Mouse (Mus musculus) limb, embryonic 10.5 days (tissue): Measurements from ENCODE around the gene Snrpd3. TPM values are rescaled to one million over a fixed set of nuclear protein-coding genes. Genes with fewer than 3 reads are reported as not detected.
"Not testable (repeated sequence)": the region's sequence is repeated elsewhere in the genome, so short reads cannot be mapped to it uniquely, and the experiment has no call there.

ENCODE experiments used
- DNase-seq: peaks from one replicate; pipeline ENCODE4 v3.0.0-alpha.2; 2017; ENCODE audit warnings: low spot score
- H3K27ac ChIP-seq: fragments of 300-500 bp; sonication (generic); 2 replicates; pipeline ENCODE4 v1.5.1; 2016; ENCODE audit warnings: mild to moderate bottlenecking
- H3K27me3 ChIP-seq: fragments of 300-500 bp; sonication (generic); 2 replicates; pipeline ENCODE4 v1.6.1; 2016; ENCODE audit warnings: low read depth, mild to moderate bottlenecking; ENCODE audit not compliant: poor library complexity, severe bottlenecking
- H3K36me3 ChIP-seq: fragments of 300-500 bp; sonication (generic); 2 replicates; pipeline ENCODE4 v1.6.1; 2016; ENCODE audit warnings: mild to moderate bottlenecking, moderate library complexity
- H3K4me1 ChIP-seq: fragments of 300-500 bp; sonication (generic); 2 replicates; pipeline ENCODE4 v1.6.1; 2016
- H3K4me3 ChIP-seq: fragments of 300-500 bp; sonication (generic); 2 replicates; pipeline ENCODE4 v1.5.1; 2016; ENCODE audit warnings: mild to moderate bottlenecking, moderate library complexity
- H3K9me3 ChIP-seq: fragments of 300-500 bp; sonication (generic); replicated peaks from 2 replicates; pipeline ENCODE4 v1.6.1; 2016; ENCODE audit warnings: mild to moderate bottlenecking
- WGBS: fragments of 180-500 bp; shearing (Covaris S2); methylation state at CpG from one replicate; pipeline ENCODE4 v1.1.7; 2016; 5-methylcytosine and 5-hydroxymethylcytosine counted together
- polyA plus RNA-seq: library from polyadenylated mRNA; unstranded; fragments of >200 nt; fragmentation: Nextera tagmentation; extraction: Ambion mirVana; gene quantifications from 2 replicates; pipeline ENCODE4 v1.2.1, GENCODE M21; 2016

The Snrpd3 gene
- polyA plus RNA-seq, 1 experiment from 2014 or later = 255 TPM

GRCm38 (mm10) chr10:75505130-75505495, 12.2 kb upstream of the Snrpd3 start:
- Histone ChIP-seq H3K4me1 (no peaks in the 10 kb centered on the region), H3K27me3 (no peaks in the 10 kb centered on the region), H3K9me3 (no peaks in the 10 kb centered on the region), H3K36me3 (peaks cover 39% of the 10 kb centered on the region), H3K27ac (no peak overlapping the region), H3K4me3 (no peak overlapping the region)
- no peak for DNase-seq
- 71% methylated on average over 3 of the region's 3 CpGs for WGBS

GRCm38 (mm10) chr10:75505928-75506327, 11.4 kb upstream of the Snrpd3 start:
- not testable (repeated sequence) for H3K27ac ChIP-seq, H3K4me1 ChIP-seq, H3K27me3 ChIP-seq, DNase-seq, H3K9me3 ChIP-seq, H3K4me3 ChIP-seq
- peaks cover 48% of the 10 kb centered on the region for H3K36me3 ChIP-seq
- 92% methylated on average over 3 of the region's 3 CpGs for WGBS

- no peak overlapping the region for H3K4me3 ChIP-seq
- H3K9me3 ChIP-seq = no peaks in the 10 kb centered on the region
- no peak for DNase-seq
- H3K36me3 ChIP-seq = peaks cover 64% of the 10 kb centered on the region
- 93% methylated on average over 7 of the region's 7 CpGs for WGBS
- peaks cover 7% of the 10 kb centered on the region for H3K4me1 ChIP-seq
- no peak overlapping the region for H3K27ac ChIP-seq
- no peaks in the 10 kb centered on the region for H3K27me3 ChIP-seq
Observed at GRCm38 (mm10) chr10:75510446-75510845, 6.9 kb upstream of the Snrpd3 start.

GRCm38 (mm10) chr10:75511060-75511459, 6.3 kb upstream of the Snrpd3 start:
- Histone ChIP-seq H3K9me3 (no peaks in the 10 kb centered on the region), H3K27ac (no peak overlapping the region), H3K4me1 (peaks cover 13% of the 10 kb centered on the region), H3K36me3 (peaks cover 64% of the 10 kb centered on the region), H3K4me3 (no peak overlapping the region), H3K27me3 (no peaks in the 10 kb centered on the region)
- WGBS = 90% methylated on average over 9 of the region's 9 CpGs
- no peak for DNase-seq

GRCm38 (mm10) chr10:75511897-75512296, 5.5 kb upstream of the Snrpd3 start:
- no peaks in the 10 kb centered on the region for H3K9me3 ChIP-seq

GRCm38 (mm10) chr10:75512796-75513195, 4.6 kb upstream of the Snrpd3 start:
- H3K36me3 ChIP-seq = peaks cover 48% of the 10 kb centered on the region
- 93% methylated on average over 7 of the region's 7 CpGs for WGBS
- H3K27ac ChIP-seq = no peak overlapping the region
- no peak for DNase-seq
- H3K27me3 ChIP-seq = no peaks in the 10 kb centered on the region
- H3K9me3 ChIP-seq = no peaks in the 10 kb centered on the region
- H3K4me3 ChIP-seq = no peak overlapping the region
- H3K4me1 ChIP-seq = peaks cover 20% of the 10 kb centered on the region

More at GRCm38 (mm10) chr10:75511897-75512296, 5.5 kb upstream of the Snrpd3 start:
- no peak overlapping the region for H3K4me3 ChIP-seq
- peaks cover 57% of the 10 kb centered on the region for H3K36me3 ChIP-seq
- no peaks in the 10 kb centered on the region for H3K27me3 ChIP-seq
- H3K27ac ChIP-seq = no peak overlapping the region
- WGBS = 98% methylated on average over 7 of the region's 7 CpGs
- no peak for DNase-seq
- H3K4me1 ChIP-seq = peaks cover 20% of the 10 kb centered on the region

GRCm38 (mm10) chr10:75513306-75514067, 3.9 kb upstream of the Snrpd3 start:
- Histone ChIP-seq H3K27ac (no peak overlapping the region), H3K4me1 (peaks cover 20% of the 10 kb centered on the region), H3K4me3 (no peak overlapping the region), H3K36me3 (peaks cover 41% of the 10 kb centered on the region), H3K9me3 (no peaks in the 10 kb centered on the region), H3K27me3 (no peaks in the 10 kb centered on the region)
- no peak for DNase-seq
- WGBS = 87% methylated on average over 8 of the region's 8 CpGs

- H3K4me3 ChIP-seq = no peak overlapping the region
- peaks cover 36% of the 10 kb centered on the region for H3K36me3 ChIP-seq
- H3K9me3 ChIP-seq = no peaks in the 10 kb centered on the region
- H3K4me1 ChIP-seq = peaks cover 28% of the 10 kb centered on the region
- 77% methylated on average over 7 of the region's 7 CpGs for WGBS
- no peaks in the 10 kb centered on the region for H3K27me3 ChIP-seq
- no peak for DNase-seq
- H3K27ac ChIP-seq = no peak overlapping the region
Observed at GRCm38 (mm10) chr10:75514361-75514760, 3.0 kb upstream of the Snrpd3 start.

- H3K36me3 ChIP-seq = peaks cover 36% of the 10 kb centered on the region
- H3K4me3 ChIP-seq = peak overlapping the region; percentile 89; the same call in 1 of the 2 replicates
- no peak for DNase-seq
- H3K4me1 ChIP-seq = peaks cover 29% of the 10 kb centered on the region
- 55% methylated on average over 4 of the region's 4 CpGs for WGBS
- no peaks in the 10 kb centered on the region for H3K9me3 ChIP-seq
- peak overlapping the region; percentile 89; the same call in 1 of the 2 replicates for H3K27ac ChIP-seq
- H3K27me3 ChIP-seq = no peaks in the 10 kb centered on the region
Observed at GRCm38 (mm10) chr10:75515216-75516037, 1.9 kb upstream of the Snrpd3 start.

GRCm38 (mm10) chr10:75516038-75516723, 1.2 kb upstream of the Snrpd3 start:
- 28% methylated on average over 8 of the region's 8 CpGs for WGBS

GRCm38 (mm10) chr10:75516724-75517072, 653 bp upstream of the Snrpd3 start:
- DNase-seq = no peak
- no peaks in the 10 kb centered on the region for H3K9me3 ChIP-seq
- no peaks in the 10 kb centered on the region for H3K27me3 ChIP-seq
- peaks cover 42% of the 10 kb centered on the region for H3K4me1 ChIP-seq
- under 1% methylated on average over 12 of the region's 12 CpGs for WGBS
- peak overlapping the region; percentile 89 for H3K27ac ChIP-seq
- H3K4me3 ChIP-seq = peak overlapping the region; percentile 89
- H3K36me3 ChIP-seq = peaks cover 36% of the 10 kb centered on the region

More at GRCm38 (mm10) chr10:75516038-75516723, 1.2 kb upstream of the Snrpd3 start:
- Histone ChIP-seq H3K27me3 (no peaks in the 10 kb centered on the region), H3K36me3 (peaks cover 36% of the 10 kb centered on the region), H3K4me1 (peaks cover 36% of the 10 kb centered on the region), H3K4me3 (peak overlapping the region; percentile 89), H3K27ac (peak overlapping the region; percentile 89), H3K9me3 (no peaks in the 10 kb centered on the region)
- DNase-seq = no peak

- H3K27ac ChIP-seq = peak within 1 kb of the TSS; percentile 89
- H3K27me3 ChIP-seq = no peaks in the 10 kb centered on the region
- peak within 1 kb of the TSS; percentile 89 for H3K4me3 ChIP-seq
- WGBS = under 1% methylated on average over 20 of the region's 20 CpGs
- H3K9me3 ChIP-seq = no peaks in the 10 kb centered on the region
- H3K36me3 ChIP-seq = peaks cover 36% of the 10 kb centered on the region
- peaks cover 42% of the 10 kb centered on the region for H3K4me1 ChIP-seq
- DNase-seq = peak; percentile 98
Observed at GRCm38 (mm10) chr10:75517758-75518143, 400 bp downstream of the Snrpd3 start, which contains the start of gene Gucd1. TSS of gene Gucd1 (minus strand) at chr10:75517972.
